Mouse (Mus musculus) liver, embryonic 14.5 days (tissue): ENCODE results near the gene Nfasc.

ENCODE experiments used
- CTCF ChIP-seq: IDR thresholded peaks from 2 replicates; pipeline ENCODE4 v1.5.1; 2016; ENCODE audit warnings: antibody characterized with exemption, low read depth, control low read depth
- EP300 ChIP-seq: IDR thresholded peaks from 2 replicates; pipeline ENCODE4 v1.6.1; 2016; ENCODE audit warnings: antibody characterized with exemption, low read depth

DNA sequence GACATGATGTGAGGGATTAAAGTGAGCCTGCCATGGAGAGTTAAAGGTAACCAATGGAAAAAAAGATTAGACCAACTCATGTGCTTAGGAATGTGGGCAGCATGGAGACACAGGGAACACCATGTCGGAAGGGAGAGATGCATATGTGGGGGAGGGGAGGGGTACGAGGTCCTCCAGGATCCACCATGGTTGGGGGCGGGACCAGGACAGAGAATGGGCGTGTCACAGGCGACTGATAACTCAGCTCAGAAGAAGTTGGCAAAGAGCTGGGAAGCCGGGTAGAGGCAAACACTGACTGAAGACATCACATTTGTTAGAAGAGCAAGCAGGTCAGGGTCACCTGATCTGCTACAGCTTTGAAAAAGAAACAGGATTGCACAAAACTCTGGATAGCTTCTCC, 176.7 kb downstream of the Nfasc start:
- TF ChIP-seq EP300 (no peak), CTCF (no peak)
